Mouse (Mus musculus) adipocyte (in vitro differentiated cells): ENCODE data around the gene Cfap97.
"Not testable (repeated sequence)": the region's sequence is repeated elsewhere in the genome, so short reads cannot be mapped to it uniquely, and the experiment has no call there.

Experiments used
- DNase-seq: peaks from one replicate; pipeline ENCODE4 v3.0.0-alpha.2; 2016; ENCODE audit warnings: low spot score

Cfap97 gene

DNA sequence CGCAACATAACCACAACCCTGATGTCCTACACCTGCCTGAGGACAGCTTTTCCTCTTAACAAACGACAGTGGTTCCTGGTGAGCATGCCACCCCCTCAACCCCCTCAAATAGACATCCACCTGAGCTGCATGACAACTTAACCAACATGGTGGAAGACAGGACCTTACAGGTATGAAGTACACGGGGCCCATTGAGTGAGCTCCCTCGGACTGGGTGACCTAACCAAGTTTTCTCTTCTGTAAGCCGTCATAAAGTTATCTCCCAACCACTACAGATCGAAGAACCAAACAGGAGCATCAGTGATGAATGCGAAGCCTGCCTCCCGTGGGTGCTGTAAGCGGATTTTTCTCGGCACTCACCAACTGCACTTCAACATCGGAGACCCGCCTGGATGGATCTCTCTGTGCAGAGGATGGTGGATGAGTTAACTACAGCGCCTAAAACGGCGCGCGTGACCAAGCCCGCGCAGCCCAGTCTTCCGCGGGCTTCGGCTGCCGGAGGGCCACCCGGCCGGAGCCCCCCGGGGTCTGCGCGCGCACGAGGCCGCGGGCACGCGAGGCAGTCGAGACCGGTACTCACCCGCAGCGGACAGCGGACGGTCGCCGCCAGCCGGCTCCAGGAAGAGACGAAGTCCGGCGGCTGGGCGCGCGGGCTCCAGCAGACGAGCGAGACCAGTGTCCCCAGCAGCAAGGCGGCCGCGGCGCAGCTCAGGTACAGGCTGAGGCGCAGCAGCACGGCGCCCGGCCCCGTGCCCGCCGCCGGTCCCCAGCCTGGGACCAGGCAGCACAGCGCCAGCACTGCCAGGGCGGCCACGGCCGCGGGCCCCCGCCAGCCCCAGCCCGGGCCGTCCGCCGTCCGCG, at the start of gene Cfap97:
Gene Cfap97, plus strand, starts transcription at position 570 of the 861 bp plus-strand sequence.
- DNase-seq = peak; percentile 35

GRCm38 (mm10) chr8:46103434-46103833, 48.1 kb upstream of the Cfap97 start:
- no peak for DNase-seq

- DNase-seq = no peak
Observed at GRCm38 (mm10) chr8:46107690-46108089, 43.9 kb upstream of the Cfap97 start.

GRCm38 (mm10) chr8:46113421-46114170, 38.0 kb upstream of the Cfap97 start:
- DNase-seq = not testable (repeated sequence)

- no peak for DNase-seq
Observed at GRCm38 (mm10) chr8:46117172-46117571, 34.4 kb upstream of the Cfap97 start.

GRCm38 (mm10) chr8:46119176-46119575, 32.4 kb upstream of the Cfap97 start:
- DNase-seq = no peak

DNA sequence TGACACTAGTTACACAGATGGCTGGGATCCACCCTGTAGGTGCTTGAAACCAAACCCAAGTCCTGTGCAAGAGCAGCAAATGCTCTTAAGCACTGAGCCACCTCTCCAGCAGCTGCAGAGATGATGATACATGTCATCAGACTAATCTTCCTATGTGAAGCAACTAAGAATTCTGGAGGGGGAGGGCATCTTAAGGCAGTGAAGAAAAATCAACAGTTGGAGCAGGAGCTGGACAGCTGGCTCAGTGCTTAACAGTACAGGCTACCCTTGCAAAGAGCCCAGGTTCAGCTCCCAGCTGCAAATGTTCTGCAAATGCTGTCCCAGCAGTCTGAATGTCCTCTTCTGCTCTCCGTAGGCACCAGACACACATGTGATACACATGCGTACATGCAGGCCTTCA, 29.1 kb upstream of the Cfap97 start:
- DNase-seq = no peak

DNA sequence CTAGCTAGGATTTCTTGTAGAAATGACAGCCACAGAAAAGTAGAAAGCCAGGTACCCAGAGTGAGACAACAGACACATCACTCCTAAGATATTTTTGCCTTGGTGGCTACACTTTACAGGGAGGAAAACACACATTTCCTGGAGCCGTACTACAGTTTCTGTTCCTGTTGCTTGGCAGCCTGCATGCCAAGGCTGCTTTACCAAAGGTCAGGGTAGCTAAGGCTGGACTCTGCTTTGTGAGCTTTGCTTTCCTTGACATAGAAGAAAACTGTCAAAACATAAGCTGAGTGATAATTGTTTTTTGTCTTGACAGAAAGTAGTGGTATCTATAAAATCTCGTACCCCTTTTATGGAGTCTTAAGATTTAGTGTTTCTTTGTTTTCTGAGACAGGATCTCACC, 21.1 kb upstream of the Cfap97 start:
- DNase-seq = no peak

DNA sequence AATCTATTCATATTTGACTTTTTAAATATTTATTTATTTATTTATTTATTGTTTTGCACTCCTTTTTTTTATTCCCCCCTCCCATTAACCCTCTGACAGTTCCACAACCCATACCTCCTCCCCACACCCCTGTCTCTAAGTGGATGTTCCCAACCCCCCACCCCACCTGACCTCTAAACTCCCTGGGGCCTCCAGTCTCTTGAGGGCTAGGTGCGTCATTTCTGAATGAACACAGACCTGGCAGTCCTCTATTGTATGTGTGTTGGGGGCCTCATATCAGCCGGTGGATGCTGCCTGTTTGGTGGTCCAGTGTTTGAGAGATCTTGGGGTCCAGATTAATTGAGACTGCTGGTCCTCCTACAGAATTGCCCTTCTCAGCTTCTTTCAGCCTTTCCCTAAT, 16.0 kb upstream of the Cfap97 start:
- not testable (repeated sequence) for DNase-seq

GRCm38 (mm10) chr8:46137336-46137735, 14.2 kb upstream of the Cfap97 start:
- no peak for DNase-seq

GRCm38 (mm10) chr8:46137843-46138596, 13.6 kb upstream of the Cfap97 start:
- no peak for DNase-seq

DNA sequence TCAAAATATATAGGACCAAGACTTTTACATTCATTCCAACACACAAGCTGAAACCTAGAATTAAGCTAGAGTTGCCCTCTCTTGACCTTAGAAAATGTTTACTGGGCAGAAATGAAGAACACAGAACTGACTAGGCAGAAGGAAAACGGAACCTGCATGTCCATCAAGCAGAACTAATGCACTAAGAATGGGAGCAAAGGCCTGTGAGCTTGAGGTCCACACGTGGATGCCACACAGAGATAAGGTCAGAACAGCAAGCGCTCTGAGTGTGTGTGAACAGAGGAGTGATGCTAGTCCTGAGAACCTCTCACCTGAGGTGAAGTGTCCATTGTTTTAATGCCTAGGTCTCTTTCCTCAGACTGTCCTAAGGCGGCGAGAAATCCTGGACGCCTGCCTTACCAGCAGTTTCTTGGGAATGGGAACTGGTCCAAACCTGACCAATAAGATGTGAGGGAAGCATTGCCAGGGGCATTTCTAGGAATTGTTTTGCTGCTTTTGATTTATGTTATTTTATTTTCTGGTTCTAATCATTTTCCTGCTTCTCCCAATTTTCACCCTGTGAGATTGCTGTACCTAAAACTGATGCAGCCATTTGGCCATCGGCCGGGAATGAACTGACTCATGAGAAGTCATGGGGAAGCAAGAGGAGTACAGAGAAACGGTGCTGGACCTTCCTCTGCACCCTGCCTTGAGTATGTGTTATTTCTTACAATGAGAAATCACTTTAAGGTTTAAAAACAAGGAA, 11.0 kb upstream of the Cfap97 start:
- DNase-seq = peak; percentile 48

DNA sequence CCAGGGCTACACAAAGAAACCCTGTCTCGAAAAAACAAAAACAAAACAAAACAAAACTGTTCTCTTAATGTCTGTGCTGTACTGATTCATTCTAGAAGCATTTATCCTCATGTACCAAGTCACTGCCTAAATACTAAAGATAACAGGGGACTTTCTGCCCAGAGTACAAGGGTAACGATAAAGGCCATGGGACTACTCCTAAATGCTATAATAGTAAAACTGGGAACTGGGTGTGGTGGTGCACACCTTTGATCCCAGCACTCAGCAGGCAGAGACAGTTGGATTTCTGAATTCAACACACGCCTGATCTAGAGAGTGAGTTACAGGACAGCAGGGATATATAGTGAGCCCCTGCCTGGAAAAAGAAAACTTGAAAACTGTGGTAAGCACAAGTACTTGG, 9.9 kb upstream of the Cfap97 start:
- no peak for DNase-seq

DNA sequence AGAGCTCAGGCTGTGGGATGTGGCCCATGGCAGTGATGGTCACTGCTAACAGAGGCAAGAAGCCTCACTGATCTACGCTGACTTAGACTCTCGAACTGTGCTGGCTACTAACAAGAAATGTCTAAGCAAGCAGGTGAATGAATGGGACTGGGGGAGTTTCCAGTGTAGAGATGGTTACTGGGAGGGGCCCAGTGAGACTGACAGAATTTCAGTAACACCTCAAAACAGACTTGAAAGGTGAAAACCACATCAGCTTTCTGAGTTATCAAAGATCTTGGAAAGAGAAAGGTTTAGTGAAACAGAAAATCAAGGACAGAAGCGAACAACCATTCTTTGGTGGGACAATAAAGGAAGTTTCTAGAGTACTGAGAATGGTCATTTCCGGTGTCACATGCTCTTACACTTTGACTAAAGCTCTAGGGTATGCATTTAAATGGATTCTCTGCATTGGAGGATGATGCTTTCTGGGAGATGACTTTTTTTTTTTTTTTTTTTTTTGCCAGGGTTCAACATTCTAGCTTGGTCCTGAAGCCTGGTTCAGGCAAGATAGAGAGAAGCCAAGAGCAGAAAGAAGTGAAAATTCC, 9.0 kb upstream of the Cfap97 start:
- DNase-seq = no peak

DNA sequence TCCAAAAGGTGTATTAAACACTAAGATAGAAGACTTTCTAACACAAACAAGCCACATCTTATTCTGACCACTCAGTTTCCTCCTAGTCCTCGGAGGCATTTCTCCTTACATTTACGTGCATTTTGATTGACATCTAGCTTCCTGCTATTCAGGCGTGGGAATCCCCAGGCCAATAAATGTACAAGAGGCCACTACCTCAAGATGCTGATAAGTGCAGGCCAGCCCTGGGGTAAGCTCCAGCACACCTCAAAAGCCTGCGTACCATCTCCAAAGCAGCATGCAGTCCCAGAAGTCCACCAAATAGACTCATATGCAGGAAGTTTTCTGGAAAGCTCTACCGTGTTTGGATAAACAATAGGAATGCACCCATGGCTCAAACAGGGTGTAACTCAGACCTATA, 8.1 kb upstream of the Cfap97 start:
- no peak for DNase-seq

DNA sequence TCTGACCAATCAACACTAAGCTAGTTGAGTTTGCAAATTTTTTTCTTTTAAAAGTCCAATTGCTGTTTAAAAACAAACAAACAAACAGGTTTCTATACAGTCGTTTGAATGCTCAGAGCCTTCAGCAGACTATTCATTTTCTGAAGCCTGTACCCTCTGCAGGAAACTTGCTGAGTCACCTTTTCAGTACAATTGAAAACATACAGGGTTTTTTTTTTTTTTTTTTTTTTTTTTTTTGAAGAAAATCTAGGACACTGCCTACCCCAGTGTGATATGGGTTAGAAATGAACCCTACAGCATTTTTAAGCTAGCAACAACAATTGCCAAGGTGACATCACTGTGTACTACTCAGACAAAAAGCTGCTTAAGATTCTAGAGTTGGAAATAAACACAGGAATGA, 7.6 kb upstream of the Cfap97 start:
- no peak for DNase-seq

- peak; percentile 58 for DNase-seq
Observed at GRCm38 (mm10) chr8:46146173-46146572, 5.4 kb upstream of the Cfap97 start.

- DNase-seq = no peak
Observed at GRCm38 (mm10) chr8:46149306-46149705, 2.3 kb upstream of the Cfap97 start.

- no peak for DNase-seq
Observed at GRCm38 (mm10) chr8:46149782-46150181, 1.8 kb upstream of the Cfap97 start.

GRCm38 (mm10) chr8:46152064-46153031, 777 bp downstream of the Cfap97 start, which contains the start of gene Snx25:
Gene Snx25, minus strand, starts transcription at chr8:46152159.
- DNase-seq = peak; percentile 73
